Mouse (Mus musculus) cerebellum, adult (tissue): ENCODE data around the gene Kiss1r.
A peak's percentile ranks its signal among the peaks of the same experiment; 100 is the strongest.

ENCODE experiments used
- ATAC-seq: cut with Nextera tagmentation; 2 replicates; pipeline ENCODE4 v1.9.2; 2017; ENCODE audit warnings: mild to moderate bottlenecking, moderate library complexity, mixed read lengths; ENCODE audit not compliant: insufficient number of reproducible peaks, low FRiP score, low TSS enrichment

The Kiss1r gene

DNA sequence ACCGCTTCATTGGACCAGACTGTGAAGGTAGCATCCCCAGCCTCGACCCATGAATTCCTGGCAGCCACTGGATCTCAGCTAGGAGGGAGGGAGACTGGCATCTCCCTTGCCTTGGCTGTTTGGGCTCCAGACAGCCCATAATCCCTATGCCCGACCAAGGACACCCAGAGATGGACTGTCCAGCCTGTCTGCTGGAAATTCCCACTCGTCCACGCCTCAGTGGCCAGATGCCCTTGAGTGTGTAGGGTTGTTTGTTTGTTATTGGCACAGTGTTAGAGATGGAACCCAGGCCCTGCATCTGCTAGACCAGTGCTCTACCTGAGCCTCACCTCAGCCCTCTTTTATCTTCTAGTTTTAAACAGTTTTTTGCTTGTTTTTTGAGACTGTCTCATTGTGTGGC is 48.6 kb downstream of the Kiss1r start:
- no peak for ATAC-seq

DNA sequence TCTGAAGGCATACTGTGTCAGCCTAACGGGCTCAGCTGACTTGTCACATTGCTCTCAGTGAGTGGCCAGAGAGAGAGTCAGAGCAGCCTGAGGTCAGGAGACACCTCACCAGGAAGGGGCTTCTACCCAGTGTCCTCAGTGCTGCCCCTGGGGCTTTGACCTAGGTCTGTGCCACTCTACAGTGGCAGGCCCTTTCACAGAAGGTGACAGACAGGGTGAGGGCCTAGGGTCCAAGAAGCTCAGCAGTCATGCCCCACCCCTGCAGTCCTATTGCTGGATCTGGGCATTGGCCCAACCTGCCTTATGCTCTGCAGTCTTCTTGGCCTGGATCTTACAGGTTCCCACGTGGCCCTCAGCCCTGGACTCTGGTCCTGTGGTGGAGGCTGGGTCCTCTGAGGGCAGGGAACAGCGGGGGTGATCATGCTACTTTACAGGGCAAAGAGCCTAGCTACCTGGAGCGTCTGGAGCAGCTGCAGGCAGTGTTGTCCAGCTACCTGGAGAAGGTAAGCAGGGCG is 50.2 kb downstream of the Kiss1r start:
- 0 out of 2 replicates have a peak, but pooled peaks have one; percentile 21 for ATAC-seq

DNA sequence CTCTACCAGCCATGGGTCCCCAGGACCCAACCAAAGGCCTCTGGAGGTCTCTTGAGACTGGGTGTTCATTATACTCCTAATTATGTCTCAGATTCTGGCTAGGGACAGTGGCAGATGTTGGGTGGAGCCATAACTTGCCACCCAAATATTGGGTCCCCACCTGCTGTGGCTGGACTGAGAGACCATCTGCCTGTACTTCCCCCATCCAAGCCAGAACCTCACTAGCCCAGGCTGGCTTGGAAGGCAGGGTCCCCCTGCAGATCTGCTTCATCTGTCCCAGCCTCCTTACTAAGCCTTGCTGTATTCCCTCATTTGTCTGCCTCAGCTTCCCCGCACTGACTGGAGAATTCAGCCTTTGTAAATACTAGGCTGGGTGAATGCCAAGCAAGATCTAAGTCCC is 51.4 kb downstream of the Kiss1r start:
- no peak for ATAC-seq

DNA sequence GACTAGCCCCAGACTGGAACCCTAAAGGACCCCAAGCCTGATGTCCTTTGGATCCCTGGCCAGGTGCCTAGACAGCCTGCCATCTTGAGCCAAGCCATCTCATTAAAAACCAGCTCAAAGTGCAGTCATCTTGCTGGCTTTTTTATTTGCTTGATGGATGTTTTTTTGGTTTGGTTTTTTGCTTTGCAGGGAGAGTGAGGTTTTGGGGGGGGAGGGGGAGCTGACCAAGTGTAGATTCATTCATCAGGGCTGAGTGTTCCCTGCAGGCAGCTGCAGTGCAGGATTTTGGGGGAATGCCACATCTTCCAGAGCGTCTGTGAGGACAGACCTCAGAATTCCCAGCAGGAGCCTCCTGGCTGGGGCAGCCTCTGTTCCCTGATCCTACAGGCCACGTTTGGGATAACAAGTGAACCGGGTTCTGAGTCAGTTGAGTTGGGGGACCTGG is 52.4 kb downstream of the Kiss1r start:
- ATAC-seq, result no peak

GRCm38 (mm10) chr10:79970415-79971182 is 53.8 kb downstream of the Kiss1r start, which contains the start of gene Grin3b:
Gene Grin3b (plus strand): TSS chr10:79970715.
- no peak for ATAC-seq

DNA sequence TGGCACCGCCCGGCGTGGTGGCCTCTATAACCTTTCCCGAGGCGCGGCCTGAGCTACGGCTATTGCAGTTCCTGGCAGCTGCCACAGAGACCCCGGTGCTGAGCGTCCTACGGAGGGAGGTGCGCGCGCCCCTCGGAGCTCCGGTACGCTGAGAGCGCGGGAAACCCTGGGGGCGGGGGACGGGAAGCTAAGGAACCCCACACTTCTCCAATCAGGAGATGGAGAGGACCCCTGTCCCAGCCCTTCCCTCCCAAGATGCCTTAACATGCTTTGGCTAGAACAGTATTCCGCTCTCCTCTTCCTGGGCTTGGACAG is 54.4 kb downstream of the Kiss1r start:
- ATAC-seq, result no peak
